Mouse (Mus musculus) forebrain, embryonic 13.5 days (tissue): ENCODE data around the gene Ank. TPM values are rescaled to one million over a fixed set of nuclear protein-coding genes. Genes with fewer than 3 reads are reported as not detected.

Source experiments
- ATAC-seq: fragments of 200-750 bp; cut with Nextera tagmentation; 2 replicates; pipeline ENCODE4 v1.8.0; 2017
- H3K27ac ChIP-seq: fragments of 300-500 bp; sonication (generic); 2 replicates; pipeline ENCODE4 v1.5.1; 2015; ENCODE audit warnings: inconsistent platforms, mild to moderate bottlenecking, moderate library complexity
- H3K27me3 ChIP-seq: fragments of 300-500 bp; sonication (generic); 2 replicates; pipeline ENCODE4 v1.6.1; 2015; ENCODE audit warnings: mild to moderate bottlenecking, inconsistent platforms
- H3K36me3 ChIP-seq: fragments of 300-500 bp; sonication (generic); 2 replicates; pipeline ENCODE4 v1.6.1; 2015; ENCODE audit warnings: mild to moderate bottlenecking, inconsistent platforms; ENCODE audit not compliant: poor library complexity, severe bottlenecking
- H3K4me1 ChIP-seq: fragments of 300-500 bp; sonication (generic); 2 replicates; pipeline ENCODE4 v1.6.1; 2015; ENCODE audit warnings: inconsistent platforms
- H3K4me2 ChIP-seq: fragments of 300-500 bp; sonication (generic); 2 replicates; pipeline ENCODE4 v1.6.1; 2015; ENCODE audit warnings: inconsistent platforms, mild to moderate bottlenecking, moderate library complexity
- H3K4me3 ChIP-seq: fragments of 300-500 bp; sonication (generic); 2 replicates; pipeline ENCODE4 v1.5.1; 2015; ENCODE audit warnings: mild to moderate bottlenecking, inconsistent platforms
- H3K9ac ChIP-seq: fragments of 300-500 bp; sonication (generic); 2 replicates; pipeline ENCODE4 v1.6.1; 2015; ENCODE audit warnings: mild to moderate bottlenecking, inconsistent platforms
- H3K9me3 ChIP-seq: fragments of 300-500 bp; sonication (generic); replicated peaks from 2 replicates; pipeline ENCODE4 v1.6.1; 2016; ENCODE audit warnings: inconsistent platforms
- WGBS: fragments of 180-500 bp; shearing (Covaris S2); methylation state at CpG from one replicate; pipeline ENCODE4 v1.1.7; 2015; 5-methylcytosine and 5-hydroxymethylcytosine counted together
- polyA plus RNA-seq: library from polyadenylated mRNA; unstranded; fragments of >200 nt; fragmentation: Nextera tagmentation; extraction: Ambion mirVana; gene quantifications from 2 replicates; pipeline ENCODE4 v1.2.1, GENCODE M21; 2015

The Ank gene
- polyA plus RNA-seq, 1 experiment from 2014 or later: 9.7 TPM

GRCm38 (mm10) chr15:27583042-27583441, 116.6 kb downstream of the Ank start:
- Histone ChIP-seq H3K36me3 (peaks cover 36% of the 10 kb centered on the region), H3K27me3 (no peaks in the 10 kb centered on the region), H3K27ac (no peak overlapping the region), H3K9me3 (no peaks in the 10 kb centered on the region), H3K9ac (no peak overlapping the region), H3K4me2 (no peak overlapping the region), H3K4me1 (peaks cover 12% of the 10 kb centered on the region), H3K4me3 (no peak overlapping the region)
- WGBS: 90% methylated on average over 4 of the region's 4 CpGs
- 0 out of 2 replicates have a peak, but pooled peaks have one; percentile 46 for ATAC-seq

DNA sequence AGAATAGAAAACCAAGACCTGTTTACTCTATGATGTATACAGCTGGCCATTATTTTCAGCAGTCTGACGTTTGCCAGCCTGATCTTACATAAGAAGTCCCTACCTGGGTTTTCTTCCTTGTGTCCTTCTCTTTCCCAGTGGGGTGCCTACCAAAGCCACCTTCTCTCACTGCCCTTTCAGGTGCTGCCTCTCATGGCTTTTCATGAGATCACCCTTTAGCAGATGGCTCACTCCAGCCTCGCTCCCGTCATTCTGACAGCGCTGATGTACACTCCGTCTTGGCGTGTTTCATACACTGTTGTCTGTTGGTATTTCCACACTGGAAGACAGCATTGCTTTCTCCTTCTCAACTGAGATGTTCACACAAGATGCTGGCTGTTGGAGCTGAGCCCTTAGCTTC, 117.1 kb downstream of the Ank start:
- peaks cover 12% of the 10 kb centered on the region for H3K4me1 ChIP-seq
- no peak overlapping the region for H3K9ac ChIP-seq
- H3K36me3 ChIP-seq: peaks cover 31% of the 10 kb centered on the region
- no peak overlapping the region for H3K4me2 ChIP-seq
- ATAC-seq: no peak
- no peaks in the 10 kb centered on the region for H3K27me3 ChIP-seq
- H3K9me3 ChIP-seq: no peaks in the 10 kb centered on the region
- H3K4me3 ChIP-seq: no peak overlapping the region
- 93% methylated on average over 6 of the region's 6 CpGs for WGBS
- H3K27ac ChIP-seq: no peak overlapping the region

GRCm38 (mm10) chr15:27585466-27586092, 119.1 kb downstream of the Ank start:
- Histone ChIP-seq H3K4me2 (no peak overlapping the region), H3K4me1 (peaks cover 12% of the 10 kb centered on the region), H3K9me3 (no peaks in the 10 kb centered on the region), H3K27me3 (no peaks in the 10 kb centered on the region), H3K9ac (no peak overlapping the region), H3K36me3 (peaks cover 43% of the 10 kb centered on the region), H3K4me3 (no peak overlapping the region), H3K27ac (no peak overlapping the region)
- WGBS: 82% methylated on average over 4 of the region's 4 CpGs
- ATAC-seq: no peak

- peaks cover 45% of the 10 kb centered on the region for H3K36me3 ChIP-seq
- WGBS: 93% methylated on average over 5 of the region's 5 CpGs
- peaks cover 8% of the 10 kb centered on the region for H3K4me1 ChIP-seq
- H3K4me2 ChIP-seq: no peak overlapping the region
- no peaks in the 10 kb centered on the region for H3K27me3 ChIP-seq
- H3K27ac ChIP-seq: no peak overlapping the region
- no peak overlapping the region for H3K9ac ChIP-seq
- H3K9me3 ChIP-seq: no peaks in the 10 kb centered on the region
- no peak overlapping the region for H3K4me3 ChIP-seq
- no peak for ATAC-seq
These were observed 119.6 kb downstream of the Ank start for GRCm38 (mm10) chr15:27586093-27586480.

DNA sequence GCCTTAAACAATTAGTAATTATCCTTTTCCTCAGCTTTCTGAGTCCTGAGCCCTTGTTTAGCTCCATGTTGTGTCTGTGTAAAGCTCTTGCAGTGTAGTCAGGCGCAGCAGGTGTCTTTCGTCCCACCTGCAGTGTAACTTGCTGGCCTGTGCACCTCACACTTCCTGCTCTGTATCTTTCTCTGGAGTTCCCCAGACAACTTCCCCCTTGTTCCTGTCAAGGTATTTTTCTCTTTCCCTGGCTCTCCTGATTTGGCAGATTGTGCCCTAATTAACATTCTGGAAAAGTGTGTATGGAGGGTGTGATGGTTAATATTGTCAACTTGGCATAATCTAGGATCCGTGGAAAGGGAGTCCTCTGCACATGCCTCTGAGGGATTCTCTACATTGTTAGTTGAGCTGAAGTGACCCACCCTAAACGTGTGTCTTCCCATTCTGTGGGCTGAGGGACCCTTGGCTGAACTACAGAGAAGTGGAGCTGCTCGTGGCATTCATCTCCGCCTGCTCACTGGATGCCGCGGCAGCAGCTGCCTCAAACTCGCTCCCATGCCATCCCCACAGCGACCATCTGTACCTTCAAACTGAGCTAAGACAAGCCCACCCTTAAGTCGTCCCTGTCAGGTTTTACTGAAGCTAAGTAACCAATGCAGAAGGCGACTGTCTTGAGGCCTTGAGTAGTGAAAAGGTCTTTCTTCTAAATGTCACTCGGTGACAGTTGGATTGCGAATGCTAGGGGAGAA, 121.8 kb downstream of the Ank start:
- H3K4me1 ChIP-seq: no peaks in the 10 kb centered on the region
- H3K4me2 ChIP-seq: no peak overlapping the region
- H3K9ac ChIP-seq: no peak overlapping the region
- no peaks in the 10 kb centered on the region for H3K9me3 ChIP-seq
- WGBS: 77% methylated on average over 14 of the region's 14 CpGs
- no peak for ATAC-seq
- H3K4me3 ChIP-seq: no peak overlapping the region
- no peaks in the 10 kb centered on the region for H3K27me3 ChIP-seq
- no peak overlapping the region; the same call in 1 of the 2 replicates for H3K27ac ChIP-seq
- peaks cover 64% of the 10 kb centered on the region for H3K36me3 ChIP-seq

GRCm38 (mm10) chr15:27590812-27591211, 124.3 kb downstream of the Ank start:
- peaks cover 10% of the 10 kb centered on the region for H3K4me1 ChIP-seq
- no peak overlapping the region for H3K27ac ChIP-seq
- no peaks in the 10 kb centered on the region for H3K27me3 ChIP-seq
- H3K9me3 ChIP-seq: no peaks in the 10 kb centered on the region
- no peak overlapping the region for H3K4me3 ChIP-seq
- H3K36me3 ChIP-seq: peaks cover 66% of the 10 kb centered on the region
- ATAC-seq: no peak
- WGBS: 95% methylated on average over 9 of the region's 9 CpGs
- H3K4me2 ChIP-seq: no peak overlapping the region
- no peak overlapping the region for H3K9ac ChIP-seq

GRCm38 (mm10) chr15:27592620-27593320, 126.3 kb downstream of the Ank start:
- Histone ChIP-seq H3K27ac (no peak overlapping the region), H3K9ac (no peak overlapping the region), H3K4me3 (no peak overlapping the region), H3K4me2 (no peak overlapping the region), H3K36me3 (peaks cover 58% of the 10 kb centered on the region), H3K9me3 (no peaks in the 10 kb centered on the region), H3K27me3 (no peaks in the 10 kb centered on the region), H3K4me1 (peaks cover 19% of the 10 kb centered on the region)
- no peak for ATAC-seq
- 89% methylated on average over 19 of the region's 19 CpGs for WGBS

DNA sequence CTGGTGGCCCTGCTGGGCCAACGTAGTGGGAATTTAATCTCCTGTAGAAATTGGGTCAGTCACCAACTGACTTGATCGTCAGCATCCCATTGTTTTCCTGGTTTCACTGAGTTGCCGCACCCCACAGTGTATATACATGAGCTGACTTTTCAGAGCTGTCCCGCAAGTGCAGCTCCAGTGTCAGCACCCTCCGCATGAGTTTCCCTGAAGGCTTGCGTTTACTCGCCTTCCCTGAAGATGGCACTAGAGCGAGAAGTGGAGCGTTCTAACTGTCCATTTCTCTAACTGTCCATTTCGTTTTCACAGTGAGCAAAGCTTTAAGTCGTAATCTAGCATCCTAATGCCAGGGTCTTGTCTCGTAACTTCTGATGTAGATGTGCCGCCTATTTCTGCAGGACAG, 127.2 kb downstream of the Ank start:
- H3K36me3 ChIP-seq: peaks cover 59% of the 10 kb centered on the region
- 76% methylated on average over 13 of the region's 13 CpGs for WGBS
- H3K27ac ChIP-seq: no peak overlapping the region
- H3K27me3 ChIP-seq: no peaks in the 10 kb centered on the region
- no peak overlapping the region for H3K4me2 ChIP-seq
- ATAC-seq: no peak
- H3K9ac ChIP-seq: no peak overlapping the region
- no peaks in the 10 kb centered on the region for H3K9me3 ChIP-seq
- H3K4me1 ChIP-seq: peaks cover 19% of the 10 kb centered on the region
- H3K4me3 ChIP-seq: no peak overlapping the region

- Histone ChIP-seq H3K4me3 (no peak overlapping the region), H3K9ac (no peak overlapping the region), H3K4me2 (no peak overlapping the region), H3K36me3 (peaks cover 58% of the 10 kb centered on the region), H3K4me1 (peaks cover 19% of the 10 kb centered on the region), H3K27ac (peak overlapping the region; percentile 32; the same call in 1 of the 2 replicates), H3K27me3 (no peaks in the 10 kb centered on the region), H3K9me3 (no peaks in the 10 kb centered on the region)
- peak; percentile 48; the same call in 1 of the 2 replicates for ATAC-seq
- WGBS: 29% methylated on average over 4 of the region's 4 CpGs
These were observed 128.5 kb downstream of the Ank start for GRCm38 (mm10) chr15:27594973-27595372.

GRCm38 (mm10) chr15:27595560-27595959, 129.1 kb downstream of the Ank start:
- Histone ChIP-seq H3K36me3 (peaks cover 58% of the 10 kb centered on the region), H3K4me2 (no peak overlapping the region), H3K27me3 (no peaks in the 10 kb centered on the region), H3K4me3 (no peak overlapping the region), H3K4me1 (peaks cover 19% of the 10 kb centered on the region), H3K9me3 (no peaks in the 10 kb centered on the region), H3K9ac (no peak overlapping the region), H3K27ac (peak overlapping the region; percentile 32; the same call in 1 of the 2 replicates)
- no peak for ATAC-seq
- WGBS: 45% methylated on average over 8 of the region's 8 CpGs

GRCm38 (mm10) chr15:27596463-27597140, 130.1 kb downstream of the Ank start:
- Histone ChIP-seq H3K9me3 (no peaks in the 10 kb centered on the region), H3K27ac (no peak overlapping the region), H3K27me3 (no peaks in the 10 kb centered on the region), H3K4me2 (no peak overlapping the region), H3K36me3 (peaks cover 54% of the 10 kb centered on the region), H3K4me3 (no peak overlapping the region), H3K9ac (no peak overlapping the region), H3K4me1 (peaks cover 19% of the 10 kb centered on the region)
- ATAC-seq: no peak
- 70% methylated on average over 3 of the region's 3 CpGs for WGBS

- H3K9ac ChIP-seq: no peak overlapping the region
- no peaks in the 10 kb centered on the region for H3K9me3 ChIP-seq
- ATAC-seq: no peak
- 87% methylated on average over 4 of the region's 4 CpGs for WGBS
- H3K27me3 ChIP-seq: no peaks in the 10 kb centered on the region
- no peak overlapping the region for H3K27ac ChIP-seq
- peaks cover 19% of the 10 kb centered on the region for H3K4me1 ChIP-seq
- no peak overlapping the region for H3K4me3 ChIP-seq
- H3K4me2 ChIP-seq: no peak overlapping the region
- peaks cover 46% of the 10 kb centered on the region for H3K36me3 ChIP-seq
These were observed 131.0 kb downstream of the Ank start for GRCm38 (mm10) chr15:27597516-27597915.
